Mouse (Mus musculus) G1E (cell line): ENCODE results near the gene Lgals4.

Experiments
- CTCF ChIP-seq: IDR thresholded peaks from 2 replicates; pipeline ENCODE4 v1.5.1; 2012; ENCODE audit warnings: low read depth, low read length, inconsistent platforms, mixed read lengths
- GATA1 ChIP-seq: IDR thresholded peaks from 2 replicates; pipeline ENCODE4 v1.6.1; 2012; ENCODE audit warnings: borderline replicate concordance, low read length, inconsistent platforms, mixed read lengths
- TAL1 ChIP-seq: conservative IDR thresholded peaks from 2 replicates; pipeline ENCODE4 v1.6.1; 2012; ENCODE audit warnings: low read depth, low read length, inconsistent platforms, mixed read lengths

GRCm38 (mm10) chr7:28803756-28804155, 29.9 kb upstream of the Lgals4 start:
- no peak for TF ChIP-seq CTCF
- TF ChIP-seq GATA1 = no peak
- TF ChIP-seq TAL1 = no peak
